In the genomic region with DNA sequence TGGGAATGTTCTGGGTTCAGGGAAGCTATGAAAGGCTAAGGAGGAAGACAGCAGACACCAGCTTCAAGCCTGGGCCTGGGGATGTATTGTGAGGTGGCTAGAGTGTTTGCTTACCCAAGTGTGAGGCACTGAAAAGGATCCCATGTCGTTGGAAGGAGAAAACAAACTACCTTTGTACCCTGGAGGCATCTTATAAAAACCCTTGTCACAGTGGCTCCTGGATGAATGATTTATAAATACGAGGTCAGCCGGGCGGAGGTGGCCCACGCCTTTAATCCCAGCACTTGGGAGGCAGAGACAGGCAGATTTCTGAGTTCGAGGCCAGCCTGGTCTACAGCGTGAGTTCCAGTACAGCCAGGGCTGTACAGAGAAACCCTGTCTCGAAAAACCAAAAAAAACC, we compare ENCODE assay signal across 8 mouse cellular contexts. TPM values are rescaled to one million over a fixed set of nuclear protein-coding genes. Genes with fewer than 3 reads are reported as not detected.
DNase-seq lines count a peak whose midpoint lies in the region; ATAC-seq and TF ChIP-seq lines count a peak whose summit lies in the region.
"Not testable (repeated sequence)": the region's sequence is repeated elsewhere in the genome, so short reads cannot be mapped to it uniquely, and the experiment has no call there.

No protein-coding gene starts in this region.

- TF ChIP-seq EP300 in stomach, postnatal 0 days (optimal IDR thresholded peaks at IDR 0.05), result not testable (repeated sequence)

- not testable (repeated sequence) for H3K27me3 ChIP-seq in G1E (ENCODE audit: insufficient read depth, low read length); forebrain, embryonic 10.5 days (ENCODE audit: poor library complexity, severe bottlenecking); heart, embryonic 12.5 days (replicated peaks); hindbrain, postnatal 0 days (ENCODE audit: insufficient read depth, low read length); liver, embryonic 16.5 days (ENCODE audit: control insufficient read depth, insufficient read depth, low read depth, low read length); midbrain, embryonic 15.5 days (replicated peaks); stomach, postnatal 0 days (ENCODE audit: control insufficient read depth, insufficient read depth, low read length)

- not testable (repeated sequence) for H3K9me3 ChIP-seq in G1E (replicated peaks); forebrain, embryonic 10.5 days; heart, embryonic 12.5 days (replicated peaks); hindbrain, postnatal 0 days (ENCODE audit: low read length); liver, embryonic 16.5 days (replicated peaks; ENCODE audit: control insufficient read depth, low read length); midbrain, embryonic 15.5 days; stomach, postnatal 0 days (ENCODE audit: control insufficient read depth, low read length)

- DNase-seq in G1E (ENCODE audit: low spot score); forebrain, embryonic 10.5 days (ENCODE audit: extremely low spot score, low spot score); hindbrain, postnatal 0 days (ENCODE audit: low spot score); layer of hippocampus, adult 2 months (ENCODE audit: low spot score in 2 of 2); stomach, postnatal 0 days (ENCODE audit: low spot score): not testable (repeated sequence)

- not testable (repeated sequence) for ATAC-seq in G1E (ENCODE audit: extremely low read depth, insufficient number of reproducible peaks, low FRiP score, poor library complexity, severe bottlenecking); heart, embryonic 12.5 days (ENCODE audit: insufficient number of reproducible peaks, low FRiP score); hindbrain, postnatal 0 days; liver, embryonic 16.5 days (ENCODE audit: low read depth); midbrain, embryonic 15.5 days (replicated peaks); stomach, postnatal 0 days (ENCODE audit: low FRiP score, low TSS enrichment)

- peak overlapping the region; percentile 51; the same call in 1 of the 2 replicates for H3K4me3 ChIP-seq in G1E (ENCODE audit: low read depth, low read length)
- H3K4me3 ChIP-seq in forebrain, embryonic 10.5 days, result peak overlapping the region; percentile 70
- H3K4me3 ChIP-seq in heart, embryonic 12.5 days, result peak overlapping the region; percentile 81; the same call in 1 of the 2 replicates
- peak overlapping the region; percentile 53 for H3K4me3 ChIP-seq in hindbrain, postnatal 0 days (ENCODE audit: low read length)
- peak overlapping the region; percentile 92; the same call in 1 of the 2 replicates for H3K4me3 ChIP-seq in layer of hippocampus, adult 2 months
- H3K4me3 ChIP-seq in liver, embryonic 16.5 days (ENCODE audit: low read depth, low read length), result peak overlapping the region; percentile 77
- peak overlapping the region; percentile 66 for H3K4me3 ChIP-seq in midbrain, embryonic 15.5 days
- H3K4me3 ChIP-seq in stomach, postnatal 0 days (ENCODE audit: low read depth, low read length), result peak overlapping the region; percentile 69; the same call in 1 of the 2 replicates

- H3K9ac ChIP-seq in heart, embryonic 12.5 days, result peak overlapping the region; percentile 5; the same call in 1 of the 2 replicates
- H3K9ac ChIP-seq in hindbrain, postnatal 0 days (replicated peaks; ENCODE audit: low read length); stomach, postnatal 0 days (ENCODE audit: low read length): not testable (repeated sequence)
- peak overlapping the region; percentile 77 for H3K9ac ChIP-seq in liver, embryonic 16.5 days (ENCODE audit: low read depth, low read length)
- H3K9ac ChIP-seq in midbrain, embryonic 15.5 days, result peak overlapping the region; percentile 60; the same call in 1 of the 2 replicates

- H3K4me2 ChIP-seq in heart, embryonic 12.5 days, result peak overlapping the region; percentile 86
- H3K4me2 ChIP-seq in hindbrain, postnatal 0 days (ENCODE audit: low read depth, low read length), result peak overlapping the region; percentile 79
- peak overlapping the region; percentile 95 for H3K4me2 ChIP-seq in liver, embryonic 16.5 days (ENCODE audit: low read depth, low read length)
- H3K4me2 ChIP-seq in midbrain, embryonic 15.5 days, result peak overlapping the region; percentile 72
- H3K4me2 ChIP-seq in stomach, postnatal 0 days (replicated peaks; ENCODE audit: low read depth), result peak overlapping the region; percentile 77

- H3K4me1 ChIP-seq in G1E (ENCODE audit: insufficient read depth, low read depth, low read length), result peaks cover 23% of the 10 kb centered on the region
- H3K4me1 ChIP-seq in forebrain, embryonic 10.5 days, result peaks cover 29% of the 10 kb centered on the region
- H3K4me1 ChIP-seq in heart, embryonic 12.5 days (replicated peaks), result peaks cover 18% of the 10 kb centered on the region
- not testable (repeated sequence) for H3K4me1 ChIP-seq in hindbrain, postnatal 0 days (ENCODE audit: insufficient read depth, low read length); stomach, postnatal 0 days (replicated peaks; ENCODE audit: control insufficient read depth, insufficient read depth)
- peaks cover 13% of the 10 kb centered on the region for H3K4me1 ChIP-seq in liver, embryonic 16.5 days (ENCODE audit: control insufficient read depth, low read depth, low read length)
- H3K4me1 ChIP-seq in midbrain, embryonic 15.5 days, result peaks cover 22% of the 10 kb centered on the region

- WGBS in forebrain, embryonic 10.5 days, result 93% methylated on average over 8 of the region's 8 CpGs
- WGBS in heart, embryonic 12.5 days, result 89% methylated on average over 8 of the region's 8 CpGs
- 84% methylated on average over 8 of the region's 8 CpGs for WGBS in hindbrain, postnatal 0 days
- WGBS in liver, embryonic 16.5 days (ENCODE audit: insufficient replicate concordance), result 64% methylated on average over 8 of the region's 8 CpGs
- 86% methylated on average over 8 of the region's 8 CpGs for WGBS in midbrain, embryonic 15.5 days
- WGBS in stomach, postnatal 0 days, result 63% methylated on average over 8 of the region's 8 CpGs

- not testable (repeated sequence) for H3K27ac ChIP-seq in forebrain, embryonic 10.5 days; heart, embryonic 12.5 days (ENCODE audit: poor library complexity, severe bottlenecking); layer of hippocampus, adult 2 months; liver, embryonic 16.5 days (ENCODE audit: low read length); stomach, postnatal 0 days (replicated peaks)
- H3K27ac ChIP-seq in hindbrain, postnatal 0 days, result 0 out of 2 replicates have a peak overlapping the region, but pooled peaks have one; percentile 98
- H3K27ac ChIP-seq in midbrain, embryonic 15.5 days, result 0 out of 2 replicates have a peak overlapping the region, but pooled peaks have one; percentile 98

- peaks cover 18% of the 10 kb centered on the region for H3K36me3 ChIP-seq in G1E (replicated peaks)
- peaks cover 26% of the 10 kb centered on the region for H3K36me3 ChIP-seq in forebrain, embryonic 10.5 days (replicated peaks)
- H3K36me3 ChIP-seq in heart, embryonic 12.5 days; hindbrain, postnatal 0 days (ENCODE audit: insufficient read depth, low read length); liver, embryonic 16.5 days (ENCODE audit: control insufficient read depth, insufficient read depth); midbrain, embryonic 15.5 days (replicated peaks); stomach, postnatal 0 days (ENCODE audit: control insufficient read depth, insufficient read depth, low read length): not testable (repeated sequence)

- not testable (repeated sequence) for TF ChIP-seq CTCF in G1E (IDR thresholded peaks at IDR 0.05; ENCODE audit: low read depth, low read length); hindbrain, postnatal 0 days (IDR thresholded peaks at IDR 0.05; ENCODE audit: low read depth); layer of hippocampus, adult 2 months (conservative IDR thresholded peaks at IDR 0.05); stomach, postnatal 0 days (IDR thresholded peaks at IDR 0.05; ENCODE audit: low read depth)

RNA-seq across cellular contexts. Expression of gene Ascc1, which starts 0.9 kb away (rescaled TPM):
- total RNA-seq in G1E (2014; fragmentation: Nextera tagmentation), result 19.3 and 22.2 TPM in 2 replicates
- total RNA-seq in G1E (2017), result 14.2 and 19.7 TPM in 2 replicates
- 22.6 and 24.8 TPM in 2 replicates for polyA plus RNA-seq in G1E (2012)
- 33.5 and 34.7 TPM in 2 replicates for polyA plus RNA-seq in forebrain, embryonic 10.5 days (2016; fragmentation: Nextera tagmentation; extraction: Ambion mirVana)
- polyA plus RNA-seq in heart, embryonic 12.5 days (2016; fragmentation: Nextera tagmentation; extraction: Ambion mirVana), result 33.2 and 33.8 TPM in 2 replicates
- 10.6 and 11.5 TPM in 2 replicates for total RNA-seq in hindbrain, postnatal 0 days (2014; rRNA removed)
- 41.8 and 42.9 TPM in 2 replicates for polyA plus RNA-seq in hindbrain, postnatal 0 days (2015; fragmentation: Nextera tagmentation; extraction: Ambion mirVana)
- total RNA-seq in layer of hippocampus, adult 2 months (2021), result 10 to 100 TPM; 15.3 to 17.2 TPM
- 16.0 and 16.7 TPM in 2 replicates for polyA plus RNA-seq in liver, embryonic 16.5 days (2015; fragmentation: Nextera tagmentation; extraction: Ambion mirVana)
- polyA plus RNA-seq in midbrain, embryonic 15.5 days (2015; fragmentation: Nextera tagmentation; extraction: Ambion mirVana), result 47.4 and 48.7 TPM in 2 replicates
- polyA plus RNA-seq in stomach, postnatal 0 days (2015; fragmentation: Nextera tagmentation; extraction: Ambion mirVana), result 29.0 and 31.6 TPM in 2 replicates

RNA-seq across cellular contexts. Expression of gene Anapc16, which starts 1.3 kb away (rescaled TPM):
- 43.2 and 54.4 TPM in 2 replicates for total RNA-seq in G1E (2014; fragmentation: Nextera tagmentation)
- 26.3 and 28.2 TPM in 2 replicates for total RNA-seq in G1E (2017)
- polyA plus RNA-seq in G1E (2012), result 36.7 and 38.4 TPM in 2 replicates
- 96.8 and 108 TPM in 2 replicates for polyA plus RNA-seq in forebrain, embryonic 10.5 days (2016; fragmentation: Nextera tagmentation; extraction: Ambion mirVana)
- polyA plus RNA-seq in heart, embryonic 12.5 days (2016; fragmentation: Nextera tagmentation; extraction: Ambion mirVana), result 79.4 and 84.7 TPM in 2 replicates
- 62.6 and 70.1 TPM in 2 replicates for total RNA-seq in hindbrain, postnatal 0 days (2014; rRNA removed)
- polyA plus RNA-seq in hindbrain, postnatal 0 days (2015; fragmentation: Nextera tagmentation; extraction: Ambion mirVana), result 132 and 133 TPM in 2 replicates
- 10 to 100 TPM; 64.8 to 71.4 TPM for total RNA-seq in layer of hippocampus, adult 2 months (2021)
- 34.9 and 37.9 TPM in 2 replicates for polyA plus RNA-seq in liver, embryonic 16.5 days (2015; fragmentation: Nextera tagmentation; extraction: Ambion mirVana)
- 106 and 109 TPM in 2 replicates for polyA plus RNA-seq in midbrain, embryonic 15.5 days (2015; fragmentation: Nextera tagmentation; extraction: Ambion mirVana)
- polyA plus RNA-seq in stomach, postnatal 0 days (2015; fragmentation: Nextera tagmentation; extraction: Ambion mirVana), result 76.8 and 86.4 TPM in 2 replicates

RNA-seq across cellular contexts. Expression of gene Ddit4, which starts 50.0 kb away (rescaled TPM):
- total RNA-seq in G1E (2014; fragmentation: Nextera tagmentation) (21.6 and 27.7 TPM in 2 replicates), G1E (2017) (9.9 TPM in 2 replicates)
- polyA plus RNA-seq in G1E (2012), result 21.8 and 28.5 TPM in 2 replicates
- 32.7 and 35.3 TPM in 2 replicates for polyA plus RNA-seq in forebrain, embryonic 10.5 days (2016; fragmentation: Nextera tagmentation; extraction: Ambion mirVana)
- polyA plus RNA-seq in heart, embryonic 12.5 days (2016; fragmentation: Nextera tagmentation; extraction: Ambion mirVana), result 23.9 and 25.7 TPM in 2 replicates
- total RNA-seq in hindbrain, postnatal 0 days (2014; rRNA removed), result 55.9 and 76.6 TPM in 2 replicates
- polyA plus RNA-seq in hindbrain, postnatal 0 days (2015; fragmentation: Nextera tagmentation; extraction: Ambion mirVana), result 55.2 and 56.9 TPM in 2 replicates
- 10 to 100 TPM; 63.6 to 66.7 TPM for total RNA-seq in layer of hippocampus, adult 2 months (2021)
- polyA plus RNA-seq in liver, embryonic 16.5 days (2015; fragmentation: Nextera tagmentation; extraction: Ambion mirVana), result 5.0 and 6.8 TPM in 2 replicates
- polyA plus RNA-seq in midbrain, embryonic 15.5 days (2015; fragmentation: Nextera tagmentation; extraction: Ambion mirVana), result 52.6 and 59.4 TPM in 2 replicates
- polyA plus RNA-seq in stomach, postnatal 0 days (2015; fragmentation: Nextera tagmentation; extraction: Ambion mirVana), result 12.4 and 17.3 TPM in 2 replicates
